Mouse (Mus musculus): ENCODE measurements at regions not wholly inside any gene's neighbourhood (a gene's known extent, or its start where the extent isn't known, plus 50 kb on each side); places are given as distances from the start of the nearest gene placed in this dataset.

DNA sequence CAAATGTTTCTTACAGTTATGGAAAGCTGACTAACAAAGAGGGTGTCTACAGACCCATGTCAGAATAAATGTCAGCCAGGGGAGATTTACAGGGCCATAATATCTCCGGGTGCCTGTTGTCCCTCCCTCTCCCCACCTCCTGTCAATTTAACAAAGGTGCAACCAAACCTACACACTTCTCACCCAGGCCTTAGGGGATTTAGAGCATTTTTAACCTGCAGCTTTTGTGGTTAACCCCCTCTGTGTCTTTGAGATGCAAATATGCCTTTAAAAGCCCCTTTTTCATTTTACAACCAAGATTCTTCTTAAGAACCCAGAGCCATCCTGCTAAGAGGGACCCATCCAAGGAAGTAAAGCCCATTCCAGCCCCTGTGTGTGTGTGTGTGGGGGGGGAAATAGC lies 573.3 kb downstream of the Tmem132b start:
- H3K4me1 ChIP-seq (ENCODE audit: control insufficient read depth, insufficient read depth, low read length) = no peaks in the 10 kb centered on the region
- H3K4me3 ChIP-seq (ENCODE audit: low read depth, low read length) = no peak overlapping the region
- no peak overlapping the region for H3K4me2 ChIP-seq (ENCODE audit: low read depth, low read length)
- H3K36me3 ChIP-seq (ENCODE audit: control insufficient read depth, insufficient read depth, low read length) = no peaks in the 10 kb centered on the region
- ATAC-seq (ENCODE audit: low read depth) = no peak
- H3K9me3 ChIP-seq (ENCODE audit: control insufficient read depth, low read length) = no peaks in the 10 kb centered on the region
- H3K9ac ChIP-seq (replicated peaks; ENCODE audit: low read depth, low read length) = no peak overlapping the region
- 43% methylated on average over 1 of the region's 1 CpGs for WGBS
- no peaks in the 10 kb centered on the region for H3K27me3 ChIP-seq (ENCODE audit: control insufficient read depth, insufficient read depth, low read length)
- H3K27ac ChIP-seq (ENCODE audit: low read depth, low read length) = no peak overlapping the region

GRCm38 (mm10) chr5:126105446-126105845 lies 573.9 kb downstream of the Tmem132b start:
- H3K9ac ChIP-seq (replicated peaks; ENCODE audit: low read depth, low read length) = no peak overlapping the region
- 90% methylated on average over 1 of the region's 1 CpGs for WGBS

GRCm38 (mm10) chr5:126107020-126107419 lies 575.4 kb downstream of the Tmem132b start:
- ATAC-seq (ENCODE audit: low read depth) = no peak
- Histone ChIP-seq H3K27me3 (ENCODE audit: control insufficient read depth, insufficient read depth, low read length) (no peaks in the 10 kb centered on the region), H3K4me2 (ENCODE audit: low read depth, low read length) (no peak overlapping the region), H3K4me3 (ENCODE audit: low read depth, low read length) (no peak overlapping the region), H3K9ac (replicated peaks; ENCODE audit: low read depth, low read length) (no peak overlapping the region), H3K36me3 (ENCODE audit: control insufficient read depth, insufficient read depth, low read length) (no peaks in the 10 kb centered on the region), H3K4me1 (ENCODE audit: control insufficient read depth, insufficient read depth, low read length) (no peaks in the 10 kb centered on the region), H3K27ac (ENCODE audit: low read depth, low read length) (no peak overlapping the region), H3K9me3 (ENCODE audit: control insufficient read depth, low read length) (no peaks in the 10 kb centered on the region)
- WGBS = 82% methylated on average over 5 of the region's 5 CpGs

More at GRCm38 (mm10) chr5:126105446-126105845, 573.9 kb downstream of the Tmem132b start:
- Histone ChIP-seq H3K9me3 (ENCODE audit: control insufficient read depth, low read length) (no peaks in the 10 kb centered on the region), H3K4me2 (ENCODE audit: low read depth, low read length) (no peak overlapping the region), H3K4me3 (ENCODE audit: low read depth, low read length) (no peak overlapping the region), H3K27me3 (ENCODE audit: control insufficient read depth, insufficient read depth, low read length) (no peaks in the 10 kb centered on the region), H3K36me3 (ENCODE audit: control insufficient read depth, insufficient read depth, low read length) (no peaks in the 10 kb centered on the region), H3K4me1 (ENCODE audit: control insufficient read depth, insufficient read depth, low read length) (no peaks in the 10 kb centered on the region), H3K27ac (ENCODE audit: low read depth, low read length) (no peak overlapping the region)
- no peak for ATAC-seq (ENCODE audit: low read depth)

GRCm38 (mm10) chr5:126108837-126109236 lies 577.3 kb downstream of the Tmem132b start:
- Histone ChIP-seq H3K4me2 (ENCODE audit: low read depth, low read length) (no peak overlapping the region), H3K36me3 (ENCODE audit: control insufficient read depth, insufficient read depth, low read length) (no peaks in the 10 kb centered on the region), H3K4me1 (ENCODE audit: control insufficient read depth, insufficient read depth, low read length) (no peaks in the 10 kb centered on the region), H3K9ac (replicated peaks; ENCODE audit: low read depth, low read length) (no peak overlapping the region), H3K27ac (ENCODE audit: low read depth, low read length) (no peak overlapping the region), H3K27me3 (ENCODE audit: control insufficient read depth, insufficient read depth, low read length) (no peaks in the 10 kb centered on the region), H3K9me3 (ENCODE audit: control insufficient read depth, low read length) (no peaks in the 10 kb centered on the region), H3K4me3 (ENCODE audit: low read depth, low read length) (no peak overlapping the region)
- WGBS = 77% methylated on average over 3 of the region's 3 CpGs
- no peak for ATAC-seq (ENCODE audit: low read depth)

DNA sequence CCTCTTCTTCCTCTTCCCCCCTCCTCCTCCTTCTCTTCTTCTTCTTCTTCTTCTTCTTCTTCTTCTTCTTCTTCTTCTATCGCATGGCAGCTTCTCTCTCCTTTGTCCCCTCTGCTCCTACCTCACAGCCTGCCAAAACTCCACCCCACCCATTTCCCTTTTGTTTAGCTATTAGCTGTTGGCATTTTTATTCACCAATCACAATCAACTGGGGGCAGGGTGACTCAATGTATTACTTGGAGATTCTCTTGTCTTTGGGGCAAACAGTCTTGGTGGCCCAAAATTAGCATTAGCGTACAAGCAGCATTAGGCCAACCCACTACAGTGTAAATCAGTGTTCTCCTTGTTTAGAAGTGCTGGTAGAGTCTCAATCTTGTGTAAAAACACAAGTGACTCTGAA lies 585.7 kb downstream of the Tmem132b start:
- Histone ChIP-seq H3K4me2 (ENCODE audit: low read depth, low read length) (no peak overlapping the region), H3K4me3 (ENCODE audit: low read depth, low read length) (no peak overlapping the region), H3K27ac (ENCODE audit: low read depth, low read length) (no peak overlapping the region), H3K9me3 (ENCODE audit: control insufficient read depth, low read length) (no peaks in the 10 kb centered on the region), H3K4me1 (ENCODE audit: control insufficient read depth, insufficient read depth, low read length) (no peaks in the 10 kb centered on the region), H3K36me3 (ENCODE audit: control insufficient read depth, insufficient read depth, low read length) (no peaks in the 10 kb centered on the region), H3K9ac (replicated peaks; ENCODE audit: low read depth, low read length) (no peak overlapping the region), H3K27me3 (ENCODE audit: control insufficient read depth, insufficient read depth, low read length) (no peaks in the 10 kb centered on the region)
- no peak for ATAC-seq (ENCODE audit: low read depth)
- WGBS = 66% methylated on average over 2 of the region's 2 CpGs

GRCm38 (mm10) chr5:126117906-126118521 lies 586.4 kb downstream of the Tmem132b start:
- H3K27me3 ChIP-seq (ENCODE audit: control insufficient read depth, insufficient read depth, low read length) = no peaks in the 10 kb centered on the region
- H3K4me3 ChIP-seq (ENCODE audit: low read depth, low read length) = no peak overlapping the region
- no peaks in the 10 kb centered on the region for H3K9me3 ChIP-seq (ENCODE audit: control insufficient read depth, low read length)
- no peak for ATAC-seq (ENCODE audit: low read depth)
- no peaks in the 10 kb centered on the region for H3K4me1 ChIP-seq (ENCODE audit: control insufficient read depth, insufficient read depth, low read length)
- WGBS = 74% methylated on average over 5 of the region's 5 CpGs
- no peak overlapping the region for H3K27ac ChIP-seq (ENCODE audit: low read depth, low read length)
- H3K9ac ChIP-seq (replicated peaks; ENCODE audit: low read depth, low read length) = no peak overlapping the region
- H3K36me3 ChIP-seq (ENCODE audit: control insufficient read depth, insufficient read depth, low read length) = no peaks in the 10 kb centered on the region
- no peak overlapping the region for H3K4me2 ChIP-seq (ENCODE audit: low read depth, low read length)

DNA sequence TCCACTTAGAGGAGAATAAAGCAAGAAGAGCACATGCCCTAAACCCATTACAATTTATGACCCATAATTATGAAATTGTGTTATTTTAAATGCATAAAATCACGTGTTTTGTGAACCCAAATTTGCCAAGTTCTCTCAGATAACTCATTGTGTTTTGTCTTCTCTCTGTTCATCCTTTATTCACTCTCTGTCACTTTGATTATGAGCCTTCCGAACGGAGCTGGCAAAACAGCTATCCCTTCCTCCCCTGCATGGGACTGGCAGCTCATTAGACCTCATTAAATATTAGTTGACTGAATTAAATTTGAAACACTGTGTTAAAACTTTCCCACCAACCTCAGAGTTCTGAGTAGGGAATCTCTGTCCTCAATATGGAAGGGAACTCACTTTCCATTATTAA lies 587.2 kb downstream of the Tmem132b start:
- H3K4me3 ChIP-seq (ENCODE audit: low read depth, low read length) = no peak overlapping the region
- H3K4me1 ChIP-seq (ENCODE audit: control insufficient read depth, insufficient read depth, low read length) = no peaks in the 10 kb centered on the region
- ATAC-seq (ENCODE audit: low read depth) = no peak
- H3K36me3 ChIP-seq (ENCODE audit: control insufficient read depth, insufficient read depth, low read length) = no peaks in the 10 kb centered on the region
- no peaks in the 10 kb centered on the region for H3K9me3 ChIP-seq (ENCODE audit: control insufficient read depth, low read length)
- no peak overlapping the region for H3K9ac ChIP-seq (replicated peaks; ENCODE audit: low read depth, low read length)
- 64% methylated on average over 3 of the region's 3 CpGs for WGBS
- H3K27me3 ChIP-seq (ENCODE audit: control insufficient read depth, insufficient read depth, low read length) = no peaks in the 10 kb centered on the region
- no peak overlapping the region for H3K4me2 ChIP-seq (ENCODE audit: low read depth, low read length)
- H3K27ac ChIP-seq (ENCODE audit: low read depth, low read length) = no peak overlapping the region

DNA sequence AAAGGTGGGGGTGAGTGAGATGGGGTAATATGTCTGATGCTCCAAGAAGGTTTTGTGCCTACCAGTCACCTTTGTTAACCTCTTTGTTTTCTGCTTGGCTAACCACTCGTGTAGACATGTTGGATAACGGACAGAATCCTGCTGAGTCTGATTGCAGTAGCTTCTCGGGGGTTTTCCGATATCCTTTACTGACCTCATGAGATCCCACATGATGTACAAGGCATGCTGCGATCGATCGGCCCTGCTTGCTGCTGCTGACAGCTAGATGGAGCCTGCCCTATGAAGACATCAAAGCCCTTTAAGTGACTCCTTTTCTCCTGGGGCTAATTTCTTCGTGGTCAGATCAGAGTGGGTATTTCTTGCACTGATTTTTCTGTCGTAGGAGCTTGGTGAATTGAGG lies 591.6 kb downstream of the Tmem132b start:
- no peaks in the 10 kb centered on the region for H3K36me3 ChIP-seq (ENCODE audit: control insufficient read depth, insufficient read depth, low read length)
- no peaks in the 10 kb centered on the region for H3K4me1 ChIP-seq (ENCODE audit: control insufficient read depth, insufficient read depth, low read length)
- no peaks in the 10 kb centered on the region for H3K9me3 ChIP-seq (ENCODE audit: control insufficient read depth, low read length)
- no peak overlapping the region for H3K27ac ChIP-seq (ENCODE audit: low read depth, low read length)
- no peak overlapping the region for H3K9ac ChIP-seq (replicated peaks; ENCODE audit: low read depth, low read length)
- no peak overlapping the region for H3K4me2 ChIP-seq (ENCODE audit: low read depth, low read length)
- H3K27me3 ChIP-seq (ENCODE audit: control insufficient read depth, insufficient read depth, low read length) = no peaks in the 10 kb centered on the region
- ATAC-seq (ENCODE audit: low read depth) = no peak
- WGBS = 64% methylated on average over 9 of the region's 9 CpGs
- H3K4me3 ChIP-seq (ENCODE audit: low read depth, low read length) = no peak overlapping the region

GRCm38 (mm10) chr5:126127486-126127885 lies 595.9 kb downstream of the Tmem132b start:
- no peak overlapping the region for H3K27ac ChIP-seq (ENCODE audit: low read depth, low read length)
- no peaks in the 10 kb centered on the region for H3K27me3 ChIP-seq (ENCODE audit: control insufficient read depth, insufficient read depth, low read length)
- no peaks in the 10 kb centered on the region for H3K4me1 ChIP-seq (ENCODE audit: control insufficient read depth, insufficient read depth, low read length)
- no peak overlapping the region for H3K9ac ChIP-seq (replicated peaks; ENCODE audit: low read depth, low read length)
- no peaks in the 10 kb centered on the region for H3K36me3 ChIP-seq (ENCODE audit: control insufficient read depth, insufficient read depth, low read length)
- H3K4me3 ChIP-seq (ENCODE audit: low read depth, low read length) = no peak overlapping the region
- no peaks in the 10 kb centered on the region for H3K9me3 ChIP-seq (ENCODE audit: control insufficient read depth, low read length)
- H3K4me2 ChIP-seq (ENCODE audit: low read depth, low read length) = no peak overlapping the region
- WGBS = 25% methylated on average over 6 of the region's 6 CpGs
- ATAC-seq (ENCODE audit: low read depth) = no peak
